Mouse (Mus musculus): ENCODE measurements at regions not wholly inside any gene's neighbourhood (a gene's known extent, or its start where the extent isn't known, plus 50 kb on each side); places are given as distances from the start of the nearest gene placed in this dataset.

DNA sequence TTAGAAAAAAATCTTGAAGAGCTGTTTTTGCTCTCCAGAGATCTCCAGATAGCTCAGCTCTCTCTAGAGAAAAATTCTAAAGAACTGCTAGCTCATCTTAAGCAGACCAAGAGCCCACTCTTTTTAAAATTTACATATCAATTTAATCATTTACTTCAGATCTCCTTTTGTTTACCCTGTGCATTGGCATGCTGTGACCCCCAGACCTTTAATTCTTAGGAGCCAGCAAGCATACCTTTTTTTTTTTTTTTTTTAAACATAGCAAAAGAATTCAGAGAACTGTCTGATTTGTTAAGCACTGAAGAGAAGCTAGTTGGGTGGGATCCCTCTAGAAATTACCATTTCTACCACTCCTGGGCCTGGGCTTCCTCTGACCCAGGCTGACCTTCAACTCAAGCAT, 285.5 kb upstream of the Klf12 start:
- Histone ChIP-seq H3K27me3 (no peaks in the 10 kb centered on the region), H3K9ac (replicated peaks) (no peak overlapping the region), H3K4me1 (no peaks in the 10 kb centered on the region), H3K4me2 (replicated peaks) (no peak overlapping the region), H3K4me3 (no peak overlapping the region), H3K36me3 (no peaks in the 10 kb centered on the region), H3K27ac (replicated peaks) (no peak overlapping the region), H3K9me3 (no peaks in the 10 kb centered on the region)
- ATAC-seq (replicated peaks): no peak

DNA sequence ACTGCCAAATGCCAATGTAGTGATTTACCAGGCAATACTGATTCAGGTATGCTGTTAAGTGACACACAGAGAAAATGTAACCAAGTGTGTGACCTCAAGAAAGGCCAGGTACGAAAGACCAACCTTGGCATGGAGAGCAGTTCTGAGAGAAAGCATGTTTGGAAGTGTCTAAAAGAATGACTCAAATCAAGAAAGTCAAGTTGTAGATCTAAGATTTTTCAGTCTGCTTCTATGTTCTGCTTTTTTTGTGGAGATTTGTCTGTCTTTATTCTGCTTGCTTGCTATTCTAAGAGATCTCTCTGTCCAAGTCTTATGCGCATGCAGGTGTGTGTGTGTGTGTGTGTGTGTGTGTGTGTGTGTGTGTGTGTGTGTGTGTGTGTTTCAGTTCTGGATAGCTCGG, 277.4 kb upstream of the Klf12 start:
- 70% methylated on average over 3 of the region's 3 CpGs for WGBS
- no peak for ATAC-seq (replicated peaks)

DNA sequence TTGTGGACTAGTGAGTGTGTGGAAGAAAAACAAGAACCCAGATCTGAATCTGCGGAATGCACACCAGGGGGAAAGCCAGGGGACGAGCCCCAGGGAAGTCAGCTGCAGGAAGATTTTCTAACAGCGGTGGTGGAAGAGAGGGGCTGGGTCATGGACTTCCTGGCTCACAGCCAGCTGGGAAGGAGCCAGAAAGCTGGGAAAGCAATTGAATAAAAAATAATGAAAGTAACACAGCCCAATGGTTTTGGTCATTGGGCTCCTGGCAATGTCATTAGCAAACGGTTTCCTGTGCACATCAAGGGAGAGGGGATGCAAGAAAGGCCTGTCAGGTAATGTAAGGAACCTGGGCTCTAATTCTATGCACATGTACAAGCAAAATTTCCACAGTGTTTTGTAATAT, 273.9 kb upstream of the Klf12 start:
- 6% methylated on average over 4 of the region's 4 CpGs for WGBS
- ATAC-seq (replicated peaks): peak; percentile 67

More for the DNA sequence above, 277.4 kb upstream of the Klf12 start:
- Histone ChIP-seq H3K27me3 (no peaks in the 10 kb centered on the region), H3K9ac (replicated peaks) (no peak overlapping the region), H3K27ac (replicated peaks) (no peak overlapping the region), H3K9me3 (no peaks in the 10 kb centered on the region), H3K4me3 (no peak overlapping the region), H3K4me2 (replicated peaks) (no peak overlapping the region), H3K36me3 (no peaks in the 10 kb centered on the region), H3K4me1 (peaks cover 5% of the 10 kb centered on the region)

DNA sequence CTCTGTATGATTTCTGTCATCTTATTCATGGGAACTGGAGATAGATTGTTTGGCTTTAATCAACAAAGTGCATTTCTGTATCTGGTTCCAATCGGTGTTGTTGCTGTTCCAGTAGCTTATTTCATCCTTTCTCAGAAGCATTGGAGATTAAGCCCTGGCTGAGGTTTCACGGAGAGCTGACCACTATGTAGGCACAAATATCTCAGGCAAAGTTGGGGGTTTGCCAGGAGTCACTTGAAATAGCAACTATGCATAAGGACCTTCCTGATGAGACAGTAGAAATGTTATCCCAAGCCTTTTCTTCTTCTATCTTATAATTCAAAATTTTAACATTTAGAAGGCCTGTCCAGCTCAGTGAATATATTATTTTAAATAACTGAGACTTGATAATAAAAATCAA, 268.0 kb upstream of the Klf12 start:
- no peaks in the 10 kb centered on the region for H3K4me1 ChIP-seq
- WGBS: 71% methylated on average over 2 of the region's 2 CpGs
- H3K36me3 ChIP-seq: no peaks in the 10 kb centered on the region
- no peak overlapping the region for H3K27ac ChIP-seq (replicated peaks)
- H3K9ac ChIP-seq (replicated peaks): no peak overlapping the region
- no peak overlapping the region for H3K4me3 ChIP-seq
- H3K4me2 ChIP-seq (replicated peaks): no peak overlapping the region
- H3K9me3 ChIP-seq: no peaks in the 10 kb centered on the region
- ATAC-seq (replicated peaks): no peak
- H3K27me3 ChIP-seq: no peaks in the 10 kb centered on the region

More for the DNA sequence above, 273.9 kb upstream of the Klf12 start:
- H3K4me1 ChIP-seq: peaks cover 5% of the 10 kb centered on the region
- no peaks in the 10 kb centered on the region for H3K27me3 ChIP-seq
- no peak overlapping the region for H3K9ac ChIP-seq (replicated peaks)
- no peak overlapping the region for H3K4me3 ChIP-seq
- H3K36me3 ChIP-seq: no peaks in the 10 kb centered on the region
- no peaks in the 10 kb centered on the region for H3K9me3 ChIP-seq
- H3K4me2 ChIP-seq (replicated peaks): no peak overlapping the region
- H3K27ac ChIP-seq (replicated peaks): no peak overlapping the region

DNA sequence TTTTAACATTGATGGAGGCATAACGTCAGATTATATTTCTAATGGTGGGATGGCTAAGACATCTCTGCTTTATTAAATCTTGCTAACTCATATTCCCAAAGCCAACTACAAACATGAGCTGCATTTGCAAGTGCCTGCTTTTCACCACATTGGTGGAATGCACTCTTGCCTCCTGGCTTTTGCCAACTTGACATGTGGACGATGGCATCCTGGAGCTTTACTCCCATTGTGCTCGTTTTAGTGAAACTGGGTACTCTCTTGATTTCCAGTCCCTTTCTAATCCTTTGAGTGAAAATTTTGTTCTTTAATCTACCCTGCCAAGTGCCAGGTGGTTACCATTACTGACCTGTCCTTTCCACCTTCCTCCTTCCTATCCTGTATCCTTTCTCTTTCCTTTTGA, 265.8 kb upstream of the Klf12 start:
- H3K36me3 ChIP-seq: no peaks in the 10 kb centered on the region
- no peak overlapping the region for H3K4me2 ChIP-seq (replicated peaks)
- no peaks in the 10 kb centered on the region for H3K4me1 ChIP-seq
- no peaks in the 10 kb centered on the region for H3K27me3 ChIP-seq
- H3K9ac ChIP-seq (replicated peaks): no peak overlapping the region
- WGBS: 73% methylated on average over 3 of the region's 3 CpGs
- no peak overlapping the region for H3K27ac ChIP-seq (replicated peaks)
- ATAC-seq (replicated peaks): no peak
- no peak overlapping the region for H3K4me3 ChIP-seq
- no peaks in the 10 kb centered on the region for H3K9me3 ChIP-seq

DNA sequence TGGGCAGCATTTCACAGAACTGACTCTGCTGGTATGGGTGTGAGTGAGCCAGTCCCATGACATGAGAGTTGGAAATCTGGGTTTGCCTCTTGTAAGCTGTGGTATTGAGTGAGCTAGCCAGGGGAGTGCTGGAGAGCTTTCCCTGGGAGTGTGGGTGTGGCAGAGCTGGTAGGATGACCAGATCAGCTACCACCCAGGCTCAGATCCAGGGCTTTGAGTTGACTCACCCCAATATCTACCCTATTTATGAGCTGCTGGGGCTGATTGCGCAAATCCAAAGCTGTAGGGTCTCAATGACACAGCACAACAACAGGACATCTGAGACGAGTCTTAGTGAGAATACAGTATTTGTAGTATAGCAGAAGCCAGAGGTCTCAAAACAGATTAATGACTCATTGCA, 245.7 kb upstream of the Klf12 start:
- Histone ChIP-seq H3K4me2 (replicated peaks) (no peak overlapping the region), H3K4me3 (no peak overlapping the region), H3K9ac (replicated peaks) (no peak overlapping the region), H3K36me3 (no peaks in the 10 kb centered on the region), H3K9me3 (no peaks in the 10 kb centered on the region), H3K27me3 (no peaks in the 10 kb centered on the region), H3K27ac (replicated peaks) (no peak overlapping the region), H3K4me1 (no peaks in the 10 kb centered on the region)
- WGBS: 94% methylated on average over 2 of the region's 2 CpGs
- ATAC-seq (replicated peaks): no peak

DNA sequence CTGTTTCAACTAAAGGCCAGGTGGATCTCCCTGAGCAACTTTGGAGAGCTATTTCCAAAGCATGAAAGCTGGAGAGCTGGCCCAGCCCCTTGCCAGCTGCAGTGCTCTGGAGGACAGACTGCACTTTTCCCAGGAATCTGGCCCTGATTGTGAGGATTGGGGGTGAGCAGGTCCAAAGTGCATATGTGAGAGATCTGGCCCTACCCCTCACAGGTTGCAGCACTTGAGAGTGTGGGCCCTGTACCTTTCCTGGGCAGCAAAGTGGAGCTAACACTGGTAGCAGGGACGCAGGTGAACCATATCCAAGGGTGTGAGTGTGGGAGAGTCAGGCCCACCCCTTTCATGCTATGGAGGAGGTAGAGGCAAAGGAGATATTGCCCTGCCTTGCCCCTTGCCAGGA, 245.3 kb upstream of the Klf12 start:
- Histone ChIP-seq H3K9ac (replicated peaks) (no peak overlapping the region), H3K27ac (replicated peaks) (no peak overlapping the region), H3K4me2 (replicated peaks) (no peak overlapping the region), H3K27me3 (no peaks in the 10 kb centered on the region), H3K9me3 (no peaks in the 10 kb centered on the region), H3K36me3 (no peaks in the 10 kb centered on the region), H3K4me1 (no peaks in the 10 kb centered on the region), H3K4me3 (no peak overlapping the region)
- no peak for ATAC-seq (replicated peaks)
- no CpG with 5 or more reads among the region's 1 CpGs for WGBS

DNA sequence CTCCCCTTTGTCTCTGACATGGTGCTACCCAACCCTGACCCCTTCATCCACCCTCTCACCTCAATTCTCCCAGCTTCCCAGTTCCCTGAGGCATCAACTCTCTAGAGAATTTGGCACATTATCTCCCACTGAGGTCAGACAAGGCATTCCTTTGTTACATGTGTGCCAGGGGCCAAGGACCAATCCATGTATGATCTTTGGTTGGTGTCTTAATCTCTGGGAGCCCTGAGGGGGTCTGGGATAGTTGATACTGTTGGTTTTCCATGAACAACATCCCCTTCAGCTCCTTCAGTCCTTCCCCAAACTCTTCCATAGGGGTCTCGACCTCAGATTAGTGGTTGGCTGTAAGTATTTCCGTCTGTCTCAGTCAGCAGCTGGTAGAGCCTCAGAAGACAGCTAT, 224.9 kb upstream of the Klf12 start:
- 74% methylated on average over 2 of the region's 2 CpGs for WGBS

DNA sequence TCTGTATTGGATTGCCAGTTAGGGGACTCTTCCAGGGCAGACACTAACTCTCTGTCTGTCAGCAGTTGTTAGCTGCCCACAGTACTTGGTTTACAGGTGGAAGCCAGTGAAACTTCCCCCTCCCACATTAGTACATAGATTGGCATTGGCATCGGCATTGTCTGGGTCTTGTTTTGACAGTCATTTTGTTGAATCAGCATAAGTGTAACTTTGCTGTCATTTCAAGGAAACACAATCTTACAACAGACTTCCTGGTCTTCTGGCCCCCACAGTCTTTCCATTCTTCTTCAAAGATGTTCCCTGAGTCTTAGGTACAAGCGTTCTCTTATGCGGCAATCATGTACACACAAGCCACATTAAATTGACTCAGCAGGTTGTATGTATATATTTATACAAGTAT, 223.6 kb upstream of the Klf12 start:
- Histone ChIP-seq H3K4me3 (no peak overlapping the region), H3K9me3 (no peaks in the 10 kb centered on the region), H3K4me2 (replicated peaks) (no peak overlapping the region), H3K9ac (replicated peaks) (no peak overlapping the region), H3K27me3 (no peaks in the 10 kb centered on the region), H3K27ac (replicated peaks) (no peak overlapping the region), H3K4me1 (no peaks in the 10 kb centered on the region), H3K36me3 (no peaks in the 10 kb centered on the region)
- ATAC-seq (replicated peaks): no peak
- WGBS: 90% methylated on average over 3 of the region's 3 CpGs

More for the DNA sequence above, 224.9 kb upstream of the Klf12 start:
- Histone ChIP-seq H3K27me3 (no peaks in the 10 kb centered on the region), H3K9me3 (no peaks in the 10 kb centered on the region), H3K36me3 (no peaks in the 10 kb centered on the region), H3K4me3 (no peak overlapping the region), H3K27ac (replicated peaks) (no peak overlapping the region), H3K9ac (replicated peaks) (no peak overlapping the region), H3K4me2 (replicated peaks) (no peak overlapping the region), H3K4me1 (no peaks in the 10 kb centered on the region)
- no peak for ATAC-seq (replicated peaks)

DNA sequence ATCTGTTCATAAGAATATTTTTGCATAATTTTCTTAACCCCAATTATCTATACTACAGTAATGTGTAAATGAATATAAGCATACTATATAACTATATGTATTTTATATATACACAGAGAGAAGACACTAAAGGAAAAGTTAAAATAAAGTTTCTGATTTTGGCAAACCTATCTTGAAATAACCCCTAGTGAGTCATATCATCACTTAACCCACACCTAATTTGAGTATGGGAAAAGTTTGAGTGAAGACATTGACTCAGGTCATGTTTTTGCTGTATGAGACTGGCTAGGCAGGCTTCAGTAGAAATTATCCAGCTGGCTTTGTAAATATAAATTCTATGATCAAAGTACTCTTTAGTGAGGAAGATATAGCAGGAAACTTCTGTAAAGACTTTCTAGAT, 223.1 kb upstream of the Klf12 start:
- no peaks in the 10 kb centered on the region for H3K27me3 ChIP-seq
- no peak overlapping the region for H3K27ac ChIP-seq (replicated peaks)
- no peak overlapping the region for H3K4me3 ChIP-seq
- H3K9me3 ChIP-seq: no peaks in the 10 kb centered on the region
- H3K4me2 ChIP-seq (replicated peaks): no peak overlapping the region
- ATAC-seq (replicated peaks): no peak
- H3K36me3 ChIP-seq: no peaks in the 10 kb centered on the region
- no peaks in the 10 kb centered on the region for H3K4me1 ChIP-seq
- H3K9ac ChIP-seq (replicated peaks): no peak overlapping the region

DNA sequence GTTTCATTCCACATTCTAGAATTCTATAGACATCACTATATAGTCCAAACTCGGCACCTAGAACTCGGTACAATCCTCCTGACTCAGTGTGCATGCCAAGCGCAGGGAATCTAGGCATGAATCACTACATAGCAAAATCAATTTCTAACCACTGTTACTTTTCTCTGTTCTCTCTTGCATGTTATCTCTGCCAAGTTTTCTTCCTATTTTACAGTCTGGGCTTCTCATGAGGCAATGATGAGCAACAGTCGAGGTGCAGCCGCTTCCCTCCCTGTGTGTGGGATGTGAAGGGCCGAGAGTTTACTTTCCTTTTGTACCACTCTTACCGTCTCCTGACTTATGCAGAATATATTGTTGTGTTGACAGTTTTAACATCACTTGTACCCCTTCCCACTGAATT, 204.4 kb upstream of the Klf12 start:
- no peak for ATAC-seq (replicated peaks)
- no peaks in the 10 kb centered on the region for H3K9me3 ChIP-seq
- no peak overlapping the region for H3K27ac ChIP-seq (replicated peaks)
- H3K4me2 ChIP-seq (replicated peaks): no peak overlapping the region
- no peaks in the 10 kb centered on the region for H3K4me1 ChIP-seq
- 93% methylated on average over 7 of the region's 7 CpGs for WGBS
- H3K9ac ChIP-seq (replicated peaks): no peak overlapping the region
- no peaks in the 10 kb centered on the region for H3K36me3 ChIP-seq
- H3K4me3 ChIP-seq: no peak overlapping the region
- no peaks in the 10 kb centered on the region for H3K27me3 ChIP-seq

DNA sequence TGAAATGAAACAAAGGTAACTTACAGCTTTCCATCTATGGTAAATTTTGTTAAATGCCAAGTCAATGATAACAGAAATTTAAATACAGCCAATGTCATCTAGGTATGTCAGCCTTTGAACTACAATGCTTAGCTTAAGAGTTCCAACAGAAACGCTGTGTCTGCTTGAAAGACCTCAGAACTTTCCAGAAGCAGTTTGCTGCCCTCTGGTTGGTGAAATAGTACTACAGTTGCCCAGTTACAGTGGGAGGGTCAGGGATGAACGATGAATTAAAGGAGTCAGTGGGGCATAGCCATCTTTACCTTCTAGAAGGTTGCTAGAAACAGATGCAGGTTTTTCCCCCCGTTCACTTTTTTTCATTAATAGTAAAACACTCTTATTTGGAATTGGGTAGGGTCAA, 201.0 kb upstream of the Klf12 start:
- no peak for ATAC-seq (replicated peaks)
- 74% methylated on average over 3 of the region's 3 CpGs for WGBS
- no peaks in the 10 kb centered on the region for H3K4me1 ChIP-seq
- no peaks in the 10 kb centered on the region for H3K9me3 ChIP-seq
- no peak overlapping the region for H3K9ac ChIP-seq (replicated peaks)
- no peak overlapping the region for H3K4me2 ChIP-seq (replicated peaks)
- no peak overlapping the region for H3K27ac ChIP-seq (replicated peaks)
- no peak overlapping the region for H3K4me3 ChIP-seq
- no peaks in the 10 kb centered on the region for H3K36me3 ChIP-seq
- H3K27me3 ChIP-seq: no peaks in the 10 kb centered on the region

DNA sequence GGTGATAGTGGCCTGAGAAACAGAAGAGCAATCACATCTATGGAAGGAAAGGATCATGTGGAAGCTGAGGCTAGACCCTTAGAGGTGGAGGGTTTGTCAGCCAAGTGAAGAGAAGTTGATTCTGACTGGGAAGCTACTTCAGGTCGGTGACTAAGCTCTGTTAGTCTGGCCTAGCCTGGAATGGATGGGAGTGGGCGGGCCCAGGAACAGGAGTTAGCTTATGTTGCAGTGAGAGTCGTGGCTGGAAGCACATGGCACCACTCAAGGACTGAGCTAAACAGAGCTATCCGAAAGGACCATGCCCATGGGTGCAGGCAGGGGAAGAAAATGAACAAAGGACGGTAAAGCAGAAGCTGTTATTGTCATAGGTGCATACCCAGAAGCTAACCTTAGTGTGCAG, 199.6 kb upstream of the Klf12 start:
- Histone ChIP-seq H3K27me3 (no peaks in the 10 kb centered on the region), H3K36me3 (no peaks in the 10 kb centered on the region), H3K27ac (replicated peaks) (no peak overlapping the region), H3K4me1 (no peaks in the 10 kb centered on the region), H3K4me3 (no peak overlapping the region), H3K4me2 (replicated peaks) (no peak overlapping the region), H3K9ac (replicated peaks) (no peak overlapping the region), H3K9me3 (no peaks in the 10 kb centered on the region)
- WGBS: 80% methylated on average over 5 of the region's 5 CpGs
- ATAC-seq (replicated peaks): no peak

Measured in forebrain, embryonic 15.5 days (tissue).